Mouse (Mus musculus) testis, adult 2 months (tissue): Measurements from ENCODE around the gene Ass1. TPM values are rescaled to one million over a fixed set of nuclear protein-coding genes. Genes with fewer than 3 reads are reported as not detected.

Experiments used
- H3K27ac ChIP-seq: fragments of 200-500 bp; 2 replicates; pipeline ENCODE4 v1.5.1; 2012; ENCODE audit warnings: low read depth, low read length; ENCODE audit not compliant: control insufficient read depth, insufficient read depth
- H3K27me3 ChIP-seq: fragments of 200-500 bp; 2 replicates; pipeline ENCODE4 v1.6.1; 2012; ENCODE audit warnings: mild to moderate bottlenecking, low read length, moderate library complexity; ENCODE audit not compliant: control insufficient read depth, insufficient read depth
- H3K36me3 ChIP-seq: fragments of 200-500 bp; 2 replicates; pipeline ENCODE4 v1.6.1; 2012; ENCODE audit warnings: mild to moderate bottlenecking, low read length; ENCODE audit not compliant: control insufficient read depth, insufficient read depth
- H3K4me1 ChIP-seq: fragments of 200-500 bp; 2 replicates; pipeline ENCODE4 v1.6.1; 2012; ENCODE audit warnings: low read length; ENCODE audit not compliant: control insufficient read depth, insufficient read depth
- H3K4me3 ChIP-seq: fragments of 200-500 bp; 2 replicates; pipeline ENCODE4 v1.5.1; 2012; ENCODE audit warnings: low read depth, mild to moderate bottlenecking, low read length, moderate library complexity, mixed read lengths; ENCODE audit not compliant: control insufficient read depth
- CTCF ChIP-seq: fragments of 200-500 bp; IDR thresholded peaks from 2 replicates; pipeline ENCODE4 v1.5.1; 2012; ENCODE audit warnings: low read depth, mild to moderate bottlenecking, inconsistent platforms, low read length, moderate library complexity; ENCODE audit not compliant: control insufficient read depth, insufficient read depth, insufficient replicate concordance
- POLR2A ChIP-seq: fragments of 200-500 bp; IDR thresholded peaks from 2 replicates; pipeline ENCODE4 v1.6.1; 2012; ENCODE audit warnings: low read depth, mild to moderate bottlenecking, inconsistent platforms, low read length, moderate library complexity; ENCODE audit not compliant: control insufficient read depth
- polyA plus RNA-seq: library from polyadenylated mRNA; depleted of rRNA; stranded (reverse); fragments of >200 nt; gene quantifications from 2 replicates; pipeline ENCODE4 v1.2.3, GENCODE M21; 2012

Gene Ass1
- polyA plus RNA-seq, 1 experiment: 34.6 TPM

GRCm38 (mm10) chr2:31449902-31450301 lies 20.1 kb upstream of the Ass1 start:
- Histone ChIP-seq H3K4me1 (no peaks in the 10 kb centered on the region; the same call in 1 of the 2 replicates), H3K27me3 (no peaks in the 10 kb centered on the region), H3K36me3 (no peaks in the 10 kb centered on the region), H3K4me3 (no peak overlapping the region), H3K27ac (no peak overlapping the region)
- TF ChIP-seq POLR2A: no peak
- no peak for TF ChIP-seq CTCF

GRCm38 (mm10) chr2:31450661-31451060 lies 19.3 kb upstream of the Ass1 start:
- no peaks in the 10 kb centered on the region for H3K27me3 ChIP-seq
- H3K36me3 ChIP-seq: no peaks in the 10 kb centered on the region
- H3K27ac ChIP-seq: no peak overlapping the region
- no peaks in the 10 kb centered on the region; the same call in 1 of the 2 replicates for H3K4me1 ChIP-seq
- TF ChIP-seq POLR2A: no peak
- TF ChIP-seq CTCF: no peak
- H3K4me3 ChIP-seq: no peak overlapping the region

- H3K4me1 ChIP-seq: no peaks in the 10 kb centered on the region; the same call in 1 of the 2 replicates
- no peaks in the 10 kb centered on the region for H3K27me3 ChIP-seq
Observed at GRCm38 (mm10) chr2:31451530-31451929, 18.5 kb upstream of the Ass1 start.

GRCm38 (mm10) chr2:31453011-31453410 lies 17.0 kb upstream of the Ass1 start:
- H3K4me3 ChIP-seq: no peak overlapping the region
- no peaks in the 10 kb centered on the region for H3K36me3 ChIP-seq
- H3K27ac ChIP-seq: no peak overlapping the region
- TF ChIP-seq POLR2A (no peak), CTCF (no peak)
- no peaks in the 10 kb centered on the region; the same call in 1 of the 2 replicates for H3K4me1 ChIP-seq
- no peaks in the 10 kb centered on the region for H3K27me3 ChIP-seq

More at GRCm38 (mm10) chr2:31451530-31451929, 18.5 kb upstream of the Ass1 start:
- H3K36me3 ChIP-seq: no peaks in the 10 kb centered on the region
- TF ChIP-seq POLR2A (no peak), CTCF (no peak)
- H3K27ac ChIP-seq: no peak overlapping the region
- H3K4me3 ChIP-seq: no peak overlapping the region

GRCm38 (mm10) chr2:31453559-31454177 lies 16.3 kb upstream of the Ass1 start:
- Histone ChIP-seq H3K27me3 (no peaks in the 10 kb centered on the region), H3K27ac (no peak overlapping the region), H3K4me1 (no peaks in the 10 kb centered on the region; the same call in 1 of the 2 replicates), H3K4me3 (no peak overlapping the region), H3K36me3 (no peaks in the 10 kb centered on the region)
- TF ChIP-seq CTCF (no peak), POLR2A (no peak)

GRCm38 (mm10) chr2:31454280-31454679 lies 15.7 kb upstream of the Ass1 start:
- Histone ChIP-seq H3K4me1 (no peaks in the 10 kb centered on the region; the same call in 1 of the 2 replicates), H3K4me3 (no peak overlapping the region), H3K36me3 (no peaks in the 10 kb centered on the region), H3K27ac (no peak overlapping the region), H3K27me3 (no peaks in the 10 kb centered on the region)
- TF ChIP-seq POLR2A (no peak), CTCF (no peak)

GRCm38 (mm10) chr2:31455418-31455817 lies 14.6 kb upstream of the Ass1 start:
- no peak for TF ChIP-seq POLR2A
- Histone ChIP-seq H3K27me3 (no peaks in the 10 kb centered on the region), H3K36me3 (no peaks in the 10 kb centered on the region), H3K4me3 (no peak overlapping the region), H3K27ac (no peak overlapping the region), H3K4me1 (no peaks in the 10 kb centered on the region; the same call in none of the 2 replicates)

GRCm38 (mm10) chr2:31458460-31458859 lies 11.5 kb upstream of the Ass1 start:
- TF ChIP-seq CTCF (no peak), POLR2A (no peak)
- Histone ChIP-seq H3K36me3 (no peaks in the 10 kb centered on the region), H3K27ac (no peak overlapping the region), H3K27me3 (no peaks in the 10 kb centered on the region), H3K4me1 (no peaks in the 10 kb centered on the region; the same call in none of the 2 replicates), H3K4me3 (no peak overlapping the region)
